Mouse (Mus musculus) limb, embryonic 15.5 days (tissue): Measurements from ENCODE around the gene Ntng1. TPM values are rescaled to one million over a fixed set of nuclear protein-coding genes. Genes with fewer than 3 reads are reported as not detected.

Experiments
- ATAC-seq: fragments of 200-750 bp; cut with Nextera tagmentation; 2 replicates; pipeline ENCODE4 v1.8.0; 2017; ENCODE audit warnings: low read depth, moderate TSS enrichment; ENCODE audit not compliant: insufficient number of reproducible peaks, low FRiP score, low TSS enrichment
- H3K27ac ChIP-seq: fragments of 300-500 bp; sonication (generic); 2 replicates; pipeline ENCODE4 v1.5.1; 2015; ENCODE audit warnings: moderate library complexity, mild to moderate bottlenecking, inconsistent platforms
- H3K27me3 ChIP-seq: fragments of 300-500 bp; sonication (generic); 2 replicates; pipeline ENCODE4 v1.6.1; 2015; ENCODE audit warnings: inconsistent platforms
- H3K36me3 ChIP-seq: fragments of 300-500 bp; sonication (generic); 2 replicates; pipeline ENCODE4 v1.6.1; 2015; ENCODE audit warnings: inconsistent platforms
- H3K4me1 ChIP-seq: fragments of 300-500 bp; sonication (generic); 2 replicates; pipeline ENCODE4 v1.6.1; 2015; ENCODE audit warnings: inconsistent platforms
- H3K4me2 ChIP-seq: fragments of 300-500 bp; sonication (generic); 2 replicates; pipeline ENCODE4 v1.6.1; 2015; ENCODE audit warnings: mild to moderate bottlenecking, inconsistent platforms
- H3K4me3 ChIP-seq: fragments of 300-500 bp; sonication (generic); 2 replicates; pipeline ENCODE4 v1.5.1; 2015; ENCODE audit warnings: mild to moderate bottlenecking, inconsistent platforms
- H3K9ac ChIP-seq: fragments of 300-500 bp; sonication (generic); 2 replicates; pipeline ENCODE4 v1.6.1; 2015; ENCODE audit warnings: inconsistent platforms
- H3K9me3 ChIP-seq: fragments of 300-500 bp; sonication (generic); 2 replicates; pipeline ENCODE4 v1.6.1; 2016; ENCODE audit warnings: inconsistent platforms
- WGBS: fragments of 180-500 bp; shearing (Covaris S2); methylation state at CpG from one replicate; pipeline ENCODE4 v1.1.7; 2015; 5-methylcytosine and 5-hydroxymethylcytosine counted together
- polyA plus RNA-seq: library from polyadenylated mRNA; unstranded; fragments of >200 nt; fragmentation: Nextera tagmentation; extraction: Ambion mirVana; gene quantifications from 2 replicates; pipeline ENCODE4 v1.2.1, GENCODE M21; 2015

Ntng1 gene
- polyA plus RNA-seq, 1 experiment from 2014 or later, result 6.5 TPM

DNA sequence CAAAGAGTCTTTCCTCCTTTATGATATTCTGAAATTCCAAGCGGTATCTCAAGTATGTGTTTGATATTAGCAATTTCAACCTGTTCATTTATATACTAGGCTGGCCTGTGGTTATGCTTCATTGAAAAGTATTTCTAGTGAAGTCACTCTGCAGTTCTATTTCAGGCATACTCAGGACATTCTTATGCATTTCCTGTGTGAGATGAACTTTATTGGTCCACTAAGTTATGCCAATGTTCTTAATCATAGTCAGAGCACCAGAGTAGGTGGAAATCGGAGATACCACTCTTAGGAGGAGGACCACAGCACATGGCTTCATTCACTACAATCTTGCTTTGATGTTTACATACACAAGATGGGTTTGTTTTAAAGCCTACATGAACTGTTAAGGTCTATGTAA lies 99.6 kb downstream of the Ntng1 start:
- Histone ChIP-seq H3K9me3 (no peaks in the 10 kb centered on the region), H3K36me3 (no peaks in the 10 kb centered on the region), H3K4me3 (no peak overlapping the region), H3K4me2 (no peak overlapping the region), H3K4me1 (no peaks in the 10 kb centered on the region), H3K27me3 (no peaks in the 10 kb centered on the region), H3K27ac (no peak overlapping the region), H3K9ac (no peak overlapping the region)
- ATAC-seq, result no peak
- WGBS, result 73% methylated on average over 2 of the region's 2 CpGs

DNA sequence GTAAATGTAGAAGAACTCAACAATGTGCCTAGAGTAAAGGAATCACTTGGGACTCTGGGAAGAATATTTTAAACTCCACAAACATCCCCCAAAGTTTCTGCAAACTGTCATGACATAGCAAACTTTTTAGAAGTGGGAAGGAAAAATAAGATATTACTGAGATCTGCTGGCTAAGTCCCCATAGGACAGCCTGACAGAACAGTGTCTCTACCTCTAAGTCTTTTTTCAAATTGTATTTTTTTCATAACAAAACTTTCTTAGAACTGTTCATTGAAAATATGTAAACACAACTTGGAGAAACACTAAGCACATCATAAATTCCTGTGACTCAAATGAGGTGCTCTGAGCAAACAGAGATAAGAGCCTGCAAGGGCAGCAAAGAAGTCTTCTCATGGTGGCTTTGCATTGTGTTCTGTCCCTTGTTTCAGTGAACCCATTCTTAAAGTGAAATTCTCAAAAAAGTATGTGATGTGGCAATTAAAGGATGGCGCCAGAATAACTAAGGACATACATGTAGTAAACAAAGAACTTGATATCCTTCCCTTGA lies 100.1 kb downstream of the Ntng1 start:
- ATAC-seq, result no peak
- Histone ChIP-seq H3K4me3 (no peak overlapping the region), H3K27ac (no peak overlapping the region), H3K9me3 (no peaks in the 10 kb centered on the region), H3K9ac (no peak overlapping the region), H3K27me3 (no peaks in the 10 kb centered on the region), H3K4me1 (no peaks in the 10 kb centered on the region), H3K4me2 (no peak overlapping the region), H3K36me3 (no peaks in the 10 kb centered on the region)
- 86% methylated on average over 1 of the region's 1 CpGs for WGBS

DNA sequence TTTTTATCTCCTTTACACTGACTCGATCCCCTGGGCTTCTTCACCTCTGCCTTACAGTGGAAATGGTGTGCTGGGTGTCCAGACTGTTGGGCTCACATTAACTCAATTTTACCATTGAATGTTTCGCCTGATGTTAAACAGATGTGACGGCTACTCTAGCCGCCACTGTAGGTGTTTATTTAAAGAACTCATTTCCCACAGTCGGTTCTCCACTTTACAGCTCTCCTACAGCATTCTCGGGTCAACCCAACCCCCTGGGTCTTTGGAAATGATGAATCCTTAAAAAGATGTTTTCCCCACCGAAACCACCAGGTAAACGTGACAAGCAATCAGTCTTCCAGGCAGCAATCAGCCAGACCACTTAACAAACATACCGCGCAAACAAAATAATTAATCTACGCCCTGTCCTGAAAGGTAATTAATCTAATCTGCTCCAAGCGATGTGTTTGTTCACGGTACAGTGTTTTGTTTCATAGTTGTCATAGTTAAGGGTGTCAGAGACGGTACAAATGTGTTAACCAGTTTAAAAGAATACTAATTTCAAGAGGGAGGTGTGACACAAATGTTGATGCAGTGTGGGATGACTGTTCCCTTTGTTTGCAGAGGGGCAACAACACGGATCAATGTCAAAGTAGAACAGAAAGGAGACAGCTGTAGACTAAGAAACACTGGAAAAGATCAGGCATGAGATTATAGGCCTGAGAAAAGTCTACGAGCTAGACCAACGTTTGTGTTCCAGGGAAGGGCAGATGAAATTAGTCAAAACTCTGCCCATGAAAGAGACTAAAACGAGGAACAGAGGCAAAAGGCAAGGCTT lies 120.8 kb downstream of the Ntng1 start:
- 19% methylated on average over 18 of the region's 18 CpGs for WGBS
- ATAC-seq, result no peak

DNA sequence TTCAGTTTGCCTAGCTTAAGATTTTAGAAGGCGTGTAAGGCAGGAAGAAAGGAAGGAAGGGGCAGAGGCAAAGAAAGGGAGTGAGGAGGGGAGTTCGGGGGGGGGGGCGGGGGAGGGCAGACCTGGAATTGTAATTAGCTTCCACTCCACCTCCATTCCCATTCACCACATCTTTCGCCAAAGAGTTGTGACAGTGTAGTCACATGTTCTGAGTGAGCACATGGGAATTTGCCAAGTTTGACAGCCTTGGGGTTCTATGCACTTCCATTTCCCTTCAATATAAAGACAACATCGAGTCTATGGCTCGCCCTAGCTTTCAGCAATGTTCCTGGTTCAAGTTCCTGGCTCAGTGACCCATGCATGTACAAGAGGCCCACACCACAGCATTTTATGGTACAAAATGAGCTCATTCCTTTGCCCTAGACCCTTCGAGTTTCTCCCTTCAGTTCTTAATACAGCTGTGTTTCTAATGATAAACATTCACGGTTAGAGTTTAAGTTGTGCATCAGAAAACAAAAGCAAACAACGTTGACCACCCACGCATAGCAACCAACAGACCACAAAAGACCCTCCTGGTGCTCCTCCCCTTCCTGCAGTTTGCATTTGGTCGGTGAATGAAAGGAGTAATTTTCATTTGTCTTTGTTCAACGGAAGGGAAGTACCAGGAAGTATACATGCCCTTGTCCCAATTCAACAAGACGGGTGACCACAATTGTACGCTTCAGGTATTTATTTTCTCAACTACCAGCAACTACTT lies 132.8 kb downstream of the Ntng1 start:
- no peak for ATAC-seq

More for the DNA sequence above, 120.8 kb downstream of the Ntng1 start:
- Histone ChIP-seq H3K27ac (no peak overlapping the region), H3K9ac (no peak overlapping the region), H3K27me3 (no peaks in the 10 kb centered on the region), H3K36me3 (no peaks in the 10 kb centered on the region), H3K4me1 (peaks cover 6% of the 10 kb centered on the region), H3K4me3 (no peak overlapping the region), H3K4me2 (no peak overlapping the region), H3K9me3 (no peaks in the 10 kb centered on the region)

DNA sequence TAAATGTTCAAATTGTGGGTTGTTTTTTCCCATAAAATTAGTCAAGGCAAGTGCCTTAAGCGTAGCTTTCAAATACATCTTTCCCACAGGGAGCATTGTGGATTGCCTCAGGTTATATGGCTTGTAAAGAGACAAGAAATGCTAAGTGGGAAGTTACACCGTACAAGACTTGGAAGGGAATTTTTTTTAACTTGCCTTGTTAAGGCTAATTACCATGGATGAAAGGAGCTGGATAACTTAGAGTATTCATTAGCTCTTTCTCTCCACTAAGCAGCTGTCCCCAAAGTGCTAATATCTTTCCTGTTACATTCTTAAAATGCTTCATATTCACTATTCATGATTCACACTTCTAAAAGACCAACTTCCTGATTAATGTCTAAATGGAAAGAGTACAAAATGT lies 133.4 kb downstream of the Ntng1 start:
- H3K27ac ChIP-seq, result no peak overlapping the region
- WGBS, result 27% methylated on average over 2 of the region's 2 CpGs
- no peaks in the 10 kb centered on the region for H3K9me3 ChIP-seq
- no peak overlapping the region for H3K4me3 ChIP-seq
- H3K36me3 ChIP-seq, result no peaks in the 10 kb centered on the region
- ATAC-seq, result no peak
- H3K9ac ChIP-seq, result no peak overlapping the region
- H3K4me2 ChIP-seq, result no peak overlapping the region
- no peaks in the 10 kb centered on the region for H3K4me1 ChIP-seq
- no peaks in the 10 kb centered on the region for H3K27me3 ChIP-seq

More for the DNA sequence above, 132.8 kb downstream of the Ntng1 start:
- H3K4me3 ChIP-seq, result no peak overlapping the region
- no peaks in the 10 kb centered on the region for H3K27me3 ChIP-seq
- H3K4me1 ChIP-seq, result no peaks in the 10 kb centered on the region
- H3K4me2 ChIP-seq, result no peak overlapping the region
- H3K9ac ChIP-seq, result no peak overlapping the region
- 70% methylated on average over 14 of the region's 14 CpGs for WGBS
- H3K27ac ChIP-seq, result no peak overlapping the region
- no peaks in the 10 kb centered on the region for H3K36me3 ChIP-seq
- no peaks in the 10 kb centered on the region for H3K9me3 ChIP-seq

DNA sequence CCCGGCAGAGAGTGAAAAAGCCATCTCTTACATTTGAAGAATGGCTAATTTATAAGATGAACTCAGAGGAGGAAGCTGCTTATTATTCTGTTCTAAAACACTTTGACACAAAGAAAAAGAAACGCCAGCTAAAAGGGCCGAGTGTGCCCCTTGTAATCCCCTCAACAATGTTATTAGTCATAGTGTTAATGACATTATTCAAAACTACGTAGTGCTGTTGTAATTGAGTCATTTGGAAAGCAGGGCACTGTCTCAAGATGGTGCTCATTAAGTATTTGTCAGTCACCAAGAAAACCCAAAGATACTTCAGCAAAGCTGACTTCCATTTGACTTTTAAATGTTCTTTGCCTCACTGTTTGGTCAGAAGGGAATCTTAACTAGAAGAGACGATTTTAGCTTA lies 143.5 kb downstream of the Ntng1 start:
- H3K27ac ChIP-seq, result no peak overlapping the region
- no peak overlapping the region for H3K9ac ChIP-seq
- ATAC-seq, result no peak
- no peaks in the 10 kb centered on the region for H3K9me3 ChIP-seq
- H3K4me3 ChIP-seq, result no peak overlapping the region
- WGBS, result 48% methylated on average over 5 of the region's 5 CpGs
- H3K36me3 ChIP-seq, result no peaks in the 10 kb centered on the region
- H3K4me2 ChIP-seq, result no peak overlapping the region
- H3K27me3 ChIP-seq, result no peaks in the 10 kb centered on the region
- no peaks in the 10 kb centered on the region for H3K4me1 ChIP-seq

DNA sequence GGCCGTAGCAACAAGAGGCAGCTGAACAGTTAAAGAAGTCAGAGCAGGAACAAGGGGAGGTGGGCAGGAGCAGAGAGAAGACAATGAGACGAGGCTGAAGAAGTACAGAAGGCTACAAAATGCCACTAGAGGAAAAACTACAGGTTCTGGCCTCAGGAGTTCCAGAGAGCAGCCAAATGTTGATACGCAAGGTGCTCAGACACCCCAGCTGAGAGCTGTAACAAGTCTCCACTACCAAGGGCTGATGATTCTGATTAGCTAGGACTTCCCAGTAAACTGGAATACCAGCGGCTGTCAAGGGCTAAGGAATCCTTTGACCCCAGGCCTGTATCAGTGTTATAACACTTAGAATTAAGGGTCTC lies 148.2 kb downstream of the Ntng1 start:
- H3K4me2 ChIP-seq, result no peak overlapping the region
- H3K27ac ChIP-seq, result no peak overlapping the region
- H3K9ac ChIP-seq, result no peak overlapping the region
- H3K36me3 ChIP-seq, result no peaks in the 10 kb centered on the region
- 70% methylated on average over 4 of the region's 4 CpGs for WGBS
- H3K4me3 ChIP-seq, result no peak overlapping the region
- H3K4me1 ChIP-seq, result no peaks in the 10 kb centered on the region
- H3K27me3 ChIP-seq, result no peaks in the 10 kb centered on the region
- H3K9me3 ChIP-seq, result no peaks in the 10 kb centered on the region
- no peak for ATAC-seq

DNA sequence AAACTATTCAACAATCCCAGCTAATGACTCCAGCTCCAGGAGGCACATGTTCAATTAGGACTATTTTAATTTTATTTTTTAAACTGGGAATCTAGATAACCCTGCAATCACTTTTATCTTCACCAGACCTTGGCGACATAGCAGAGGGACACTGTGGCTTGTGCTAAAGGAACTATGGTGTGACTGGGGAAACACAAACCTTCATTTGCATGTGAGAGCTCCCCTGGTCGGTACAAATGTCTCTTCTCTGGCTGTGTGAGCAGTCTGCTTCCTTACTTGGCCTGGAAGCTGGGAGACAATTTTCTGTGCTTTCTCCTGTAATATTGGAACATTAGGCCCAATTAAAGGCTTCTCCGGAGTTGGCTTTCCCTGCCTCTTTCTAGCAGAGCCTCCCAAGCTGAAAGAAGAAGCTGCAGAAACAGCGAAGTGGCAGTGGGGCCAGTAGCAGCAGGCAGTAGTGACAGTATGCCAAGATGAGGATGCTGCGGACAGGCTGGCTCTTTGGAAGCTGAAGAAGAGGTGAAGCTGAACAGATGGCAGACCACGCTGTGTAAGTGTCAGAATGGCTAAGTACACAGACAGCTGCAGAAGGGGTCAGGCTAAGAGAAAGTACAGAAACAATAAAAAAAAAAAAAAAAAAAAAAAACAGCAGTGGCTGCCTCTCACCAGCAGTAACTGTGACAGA lies 148.7 kb downstream of the Ntng1 start:
- no peak overlapping the region for H3K4me3 ChIP-seq
- ATAC-seq, result no peak
- H3K36me3 ChIP-seq, result no peaks in the 10 kb centered on the region
- WGBS, result 44% methylated on average over 6 of the region's 6 CpGs
- no peak overlapping the region for H3K9ac ChIP-seq
- no peaks in the 10 kb centered on the region for H3K9me3 ChIP-seq
- no peak overlapping the region for H3K27ac ChIP-seq
- no peak overlapping the region for H3K4me2 ChIP-seq
- H3K27me3 ChIP-seq, result no peaks in the 10 kb centered on the region
- H3K4me1 ChIP-seq, result no peaks in the 10 kb centered on the region

DNA sequence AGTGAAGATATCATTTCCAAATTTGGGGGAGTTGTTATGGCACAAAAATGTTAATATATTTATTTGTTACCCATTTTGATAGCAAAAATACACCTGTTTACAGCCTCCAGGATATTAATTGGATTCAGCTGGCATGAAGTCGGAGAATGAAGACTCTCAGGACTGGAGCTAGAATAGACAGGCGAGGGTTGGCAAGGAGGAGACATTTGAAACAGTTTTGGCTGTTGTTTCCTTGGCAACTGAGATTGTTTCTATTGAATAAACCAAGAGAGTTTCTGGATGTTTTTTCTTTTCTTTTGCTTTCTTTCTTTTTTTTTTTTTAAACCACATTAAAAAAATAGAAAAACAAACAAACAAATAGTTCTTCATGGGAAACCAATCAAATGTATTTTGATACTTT lies 159.7 kb downstream of the Ntng1 start:
- H3K4me1 ChIP-seq, result no peaks in the 10 kb centered on the region
- H3K9ac ChIP-seq, result no peak overlapping the region
- H3K9me3 ChIP-seq, result no peaks in the 10 kb centered on the region
- no peaks in the 10 kb centered on the region for H3K36me3 ChIP-seq
- H3K27me3 ChIP-seq, result no peaks in the 10 kb centered on the region
- WGBS, result 42% methylated on average over 2 of the region's 2 CpGs
- ATAC-seq, result no peak
- H3K4me3 ChIP-seq, result no peak overlapping the region
- no peak overlapping the region for H3K4me2 ChIP-seq
- no peak overlapping the region for H3K27ac ChIP-seq

DNA sequence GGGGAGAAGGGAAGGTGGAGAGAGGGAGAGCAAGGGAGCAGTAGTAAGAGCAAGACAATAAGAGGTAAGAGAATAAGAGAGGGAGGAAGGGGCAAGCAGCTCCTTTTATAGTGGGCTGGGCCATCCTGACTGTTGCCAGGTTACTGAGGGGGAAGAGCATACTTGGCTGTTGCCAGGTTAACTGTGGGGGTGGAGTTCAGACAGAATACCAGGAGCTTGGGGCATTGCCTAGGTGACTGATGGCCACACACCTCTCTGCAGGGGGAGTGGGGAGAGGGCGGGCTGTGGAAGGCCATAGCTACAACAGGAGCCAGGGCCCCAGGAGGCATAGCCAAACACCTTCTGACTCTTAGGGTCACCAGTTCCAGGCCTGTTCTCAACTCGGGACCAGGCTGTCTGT lies 166.2 kb downstream of the Ntng1 start:
- no peaks in the 10 kb centered on the region for H3K36me3 ChIP-seq
- H3K9ac ChIP-seq, result no peak overlapping the region
- no peak overlapping the region for H3K27ac ChIP-seq
- no peaks in the 10 kb centered on the region for H3K9me3 ChIP-seq
- H3K27me3 ChIP-seq, result no peaks in the 10 kb centered on the region
- WGBS, result 72% methylated on average over 2 of the region's 2 CpGs
- no peaks in the 10 kb centered on the region for H3K4me1 ChIP-seq
- no peak overlapping the region for H3K4me3 ChIP-seq
- no peak overlapping the region for H3K4me2 ChIP-seq
- ATAC-seq, result no peak

DNA sequence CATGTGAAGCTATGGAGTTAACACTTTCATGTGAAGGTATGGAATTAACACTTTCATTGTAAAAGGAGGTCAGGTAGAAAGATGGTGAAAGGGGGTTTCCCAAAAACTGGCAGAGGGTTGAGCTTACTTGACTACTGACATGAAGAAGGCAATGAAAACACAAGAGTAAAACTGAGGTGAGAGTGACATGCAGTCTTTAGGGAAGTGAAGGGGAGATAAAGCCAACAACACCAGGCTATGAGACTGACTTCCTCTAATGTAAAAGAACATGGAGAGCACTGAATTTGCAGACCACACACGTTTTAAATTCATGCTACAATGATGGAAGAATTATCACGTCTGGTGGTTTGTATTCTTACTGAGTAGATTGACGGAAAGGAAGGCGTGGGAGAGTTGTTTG lies 168.7 kb downstream of the Ntng1 start:
- no peaks in the 10 kb centered on the region for H3K27me3 ChIP-seq
- H3K9ac ChIP-seq, result no peak overlapping the region
- H3K36me3 ChIP-seq, result no peaks in the 10 kb centered on the region
- H3K27ac ChIP-seq, result no peak overlapping the region
- H3K4me3 ChIP-seq, result no peak overlapping the region
- ATAC-seq, result no peak
- 68% methylated on average over 4 of the region's 4 CpGs for WGBS
- H3K4me1 ChIP-seq, result no peaks in the 10 kb centered on the region
- H3K4me2 ChIP-seq, result no peak overlapping the region
- H3K9me3 ChIP-seq, result no peaks in the 10 kb centered on the region

DNA sequence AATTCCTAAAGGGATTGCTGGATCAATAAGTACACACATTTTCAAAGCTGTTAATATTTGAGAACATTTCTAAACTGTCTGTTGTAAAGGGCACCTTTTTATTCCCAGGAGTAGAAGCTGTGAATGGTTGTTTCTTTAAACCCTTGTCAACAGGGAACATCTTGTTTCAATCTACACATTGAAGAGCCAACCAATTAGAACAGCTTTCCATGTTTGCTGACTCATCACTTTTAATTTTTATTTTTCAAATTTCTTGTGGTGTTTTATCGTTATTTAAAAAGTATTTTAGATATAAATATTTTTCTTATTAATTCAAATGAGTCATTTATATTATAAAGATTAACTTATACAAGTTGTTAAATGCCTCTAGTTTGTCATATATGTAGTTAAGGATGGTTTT lies 172.3 kb downstream of the Ntng1 start:
- no peak overlapping the region for H3K4me2 ChIP-seq
- ATAC-seq, result no peak
- H3K9me3 ChIP-seq, result no peaks in the 10 kb centered on the region
- no peak overlapping the region for H3K9ac ChIP-seq
- no peaks in the 10 kb centered on the region for H3K27me3 ChIP-seq
- no peak overlapping the region for H3K27ac ChIP-seq
- H3K4me3 ChIP-seq, result no peak overlapping the region
- no peaks in the 10 kb centered on the region for H3K36me3 ChIP-seq
- WGBS, result 81% methylated on average over 1 of the region's 1 CpGs
- no peaks in the 10 kb centered on the region for H3K4me1 ChIP-seq
